Mouse (Mus musculus) ES-Bruce4 (cell line): ENCODE data around the gene Cux2. TPM values are rescaled to one million over a fixed set of nuclear protein-coding genes. Genes with fewer than 3 reads are reported as not detected.

Source experiments
- H3K27ac ChIP-seq: 2 replicates; pipeline ENCODE4 v1.5.1; 2012; ENCODE audit warnings: low read length, inconsistent platforms; ENCODE audit not compliant: insufficient read depth
- H3K27me3 ChIP-seq: 2 replicates; pipeline ENCODE4 v1.6.1; 2012; ENCODE audit warnings: mild to moderate bottlenecking, low read length, inconsistent platforms; ENCODE audit not compliant: control insufficient read depth, poor library complexity, insufficient read depth, severe bottlenecking
- H3K36me3 ChIP-seq: 2 replicates; pipeline ENCODE4 v1.6.1; 2012; ENCODE audit warnings: inconsistent platforms, mild to moderate bottlenecking, low read length, moderate library complexity; ENCODE audit not compliant: control insufficient read depth, poor library complexity, insufficient read depth, severe bottlenecking
- H3K4me1 ChIP-seq: one replicate; pipeline ENCODE4 v1.8.1; 2011; ENCODE audit warnings: low read length; ENCODE audit not compliant: control insufficient read depth, insufficient read depth
- H3K4me3 ChIP-seq: 2 replicates; pipeline ENCODE4 v1.5.1; 2011; ENCODE audit warnings: low read depth, mild to moderate bottlenecking, low read length
- H3K9ac ChIP-seq: 2 replicates; pipeline ENCODE4 v1.6.1; 2012; ENCODE audit warnings: low read depth, mild to moderate bottlenecking, inconsistent platforms; ENCODE audit not compliant: poor library complexity, severe bottlenecking
- H3K9me3 ChIP-seq: replicated peaks from 2 replicates; pipeline ENCODE4 v1.6.1; 2012; ENCODE audit warnings: mild to moderate bottlenecking, low read length, inconsistent platforms; ENCODE audit not compliant: control insufficient read depth, poor library complexity, insufficient read depth, severe bottlenecking
- CTCF ChIP-seq: IDR thresholded peaks from one replicate; pipeline ENCODE4 v1.8.1; 2011; ENCODE audit warnings: low read depth, low read length
- EP300 ChIP-seq: IDR thresholded peaks from 2 replicates; pipeline ENCODE4 v1.6.1; 2011; ENCODE audit warnings: low read depth, low read length; ENCODE audit not compliant: insufficient read depth
- POLR2A ChIP-seq: IDR thresholded peaks from one replicate; pipeline ENCODE4 v1.8.1; 2011; ENCODE audit warnings: low read length; ENCODE audit not compliant: insufficient read depth
- polyA plus RNA-seq: library from polyadenylated mRNA; stranded (reverse); fragments of >200 nt; gene quantifications from 2 replicates; pipeline ENCODE4 v1.2.4, GENCODE M21; 2011; ENCODE audit warnings: low read depth; ENCODE audit not compliant: missing spikeins, insufficient read depth, insufficient read length

Gene Cux2
- polyA plus RNA-seq, 1 experiment = 3.6 TPM

DNA sequence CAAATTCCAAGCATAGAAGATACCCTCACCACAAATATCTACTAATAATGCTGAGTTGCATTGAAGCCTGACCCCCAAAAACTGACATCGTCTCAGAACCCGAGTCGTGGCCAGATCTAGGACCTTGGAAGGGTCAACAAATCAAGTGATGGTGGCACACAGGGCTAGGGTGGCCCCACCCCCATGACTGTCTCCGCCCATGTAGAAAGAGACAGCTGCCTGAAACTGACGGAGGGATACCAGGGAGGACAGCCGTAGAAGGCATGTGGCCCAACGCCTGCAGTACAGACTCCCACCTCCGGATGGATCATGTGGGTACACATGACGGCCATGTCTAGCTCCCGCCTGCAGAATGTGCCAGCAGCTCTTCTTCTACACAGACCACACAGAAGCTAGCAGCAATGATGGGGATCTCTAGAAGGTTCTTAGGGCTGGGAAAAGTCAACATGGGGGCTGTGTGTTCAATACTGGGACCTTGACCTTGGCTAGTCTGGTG is 41.9 kb downstream of the Cux2 start:
- Histone ChIP-seq H3K4me3 (no peak overlapping the region), H3K9me3 (no peaks in the 10 kb centered on the region), H3K4me1 (peaks cover 2% of the 10 kb centered on the region), H3K36me3 (no peaks in the 10 kb centered on the region), H3K9ac (no peak overlapping the region), H3K27ac (no peak overlapping the region), H3K27me3 (no peaks in the 10 kb centered on the region)
- TF ChIP-seq CTCF (no peak), EP300 (no peak), POLR2A (no peak)

DNA sequence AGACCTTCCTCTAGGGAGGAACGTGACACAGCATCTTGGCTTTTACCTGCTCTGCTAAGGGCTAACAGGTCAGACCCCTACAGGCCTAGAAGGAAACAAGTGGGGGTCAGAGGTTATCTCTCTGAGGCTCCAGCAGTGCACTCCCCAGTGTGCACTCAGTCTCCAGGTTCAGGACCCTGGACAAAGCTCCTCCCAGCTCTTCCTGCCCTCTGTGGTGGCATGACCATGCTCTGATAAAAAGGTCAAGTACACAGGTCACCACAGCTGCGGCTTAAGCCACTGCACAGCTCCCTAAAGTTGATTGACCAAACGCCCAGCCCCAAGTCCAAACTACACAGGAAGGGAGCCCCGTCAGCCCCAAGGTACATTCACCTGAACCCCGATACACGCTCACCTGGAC is 46.4 kb downstream of the Cux2 start:
- H3K9me3 ChIP-seq = no peaks in the 10 kb centered on the region
- H3K36me3 ChIP-seq = no peaks in the 10 kb centered on the region
- H3K9ac ChIP-seq = no peak overlapping the region
- no peak overlapping the region for H3K4me3 ChIP-seq
- no peak overlapping the region for H3K27ac ChIP-seq
- no peaks in the 10 kb centered on the region for H3K27me3 ChIP-seq
- H3K4me1 ChIP-seq = no peaks in the 10 kb centered on the region
- no peak for TF ChIP-seq POLR2A
- no peak for TF ChIP-seq CTCF
- no peak for TF ChIP-seq EP300

DNA sequence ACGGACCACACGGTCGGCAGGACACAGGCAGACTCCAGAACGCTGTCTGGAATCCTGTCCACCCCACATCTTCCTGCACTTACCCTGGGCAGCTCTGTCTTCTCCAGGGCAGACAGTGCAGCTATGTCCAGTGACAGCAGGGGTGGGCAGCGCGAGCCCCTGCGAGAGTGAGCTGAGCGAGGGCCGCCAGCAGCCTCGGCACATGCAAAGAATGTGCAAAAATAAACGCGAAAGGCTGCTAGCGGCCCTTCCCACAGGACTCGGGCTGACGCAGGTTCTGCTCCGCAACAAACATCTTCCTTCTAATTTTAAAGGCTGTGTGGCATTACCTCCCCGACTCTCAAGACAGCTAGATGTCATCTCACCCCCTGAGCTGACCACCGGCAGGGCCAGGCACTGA is 47.8 kb downstream of the Cux2 start:
- no peak for TF ChIP-seq POLR2A
- no peak for TF ChIP-seq EP300
- no peak for TF ChIP-seq CTCF

DNA sequence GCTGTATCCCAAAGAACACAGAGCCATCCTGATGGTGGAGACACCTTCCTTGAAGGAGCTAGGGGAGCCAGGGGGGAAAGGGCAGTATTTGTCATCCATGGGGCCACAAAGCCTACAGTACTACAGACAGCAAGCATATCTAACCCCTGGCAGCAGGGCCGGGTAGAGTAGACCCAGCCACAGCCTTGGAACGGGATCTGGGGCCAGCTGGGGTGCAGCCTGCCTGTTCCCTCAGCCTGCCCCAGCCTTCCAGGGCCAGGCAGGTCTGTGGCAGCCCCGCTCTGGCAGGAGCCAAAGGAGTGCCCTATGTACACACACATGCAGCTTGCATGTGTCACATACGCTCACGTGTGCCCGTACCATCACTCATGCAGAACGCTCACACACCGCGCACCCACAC is 48.6 kb downstream of the Cux2 start:
- H3K9me3 ChIP-seq = no peaks in the 10 kb centered on the region
- no peak overlapping the region for H3K4me3 ChIP-seq
- no peak overlapping the region for H3K9ac ChIP-seq
- H3K27ac ChIP-seq = no peak overlapping the region
- no peak for TF ChIP-seq POLR2A
- TF ChIP-seq EP300 = no peak
- TF ChIP-seq CTCF = no peak
- no peaks in the 10 kb centered on the region for H3K4me1 ChIP-seq
- no peaks in the 10 kb centered on the region for H3K27me3 ChIP-seq
- no peaks in the 10 kb centered on the region for H3K36me3 ChIP-seq

More for the DNA sequence above, 47.8 kb downstream of the Cux2 start:
- Histone ChIP-seq H3K27ac (no peak overlapping the region), H3K9me3 (no peaks in the 10 kb centered on the region), H3K4me3 (no peak overlapping the region), H3K36me3 (no peaks in the 10 kb centered on the region), H3K4me1 (no peaks in the 10 kb centered on the region), H3K27me3 (no peaks in the 10 kb centered on the region), H3K9ac (no peak overlapping the region)

DNA sequence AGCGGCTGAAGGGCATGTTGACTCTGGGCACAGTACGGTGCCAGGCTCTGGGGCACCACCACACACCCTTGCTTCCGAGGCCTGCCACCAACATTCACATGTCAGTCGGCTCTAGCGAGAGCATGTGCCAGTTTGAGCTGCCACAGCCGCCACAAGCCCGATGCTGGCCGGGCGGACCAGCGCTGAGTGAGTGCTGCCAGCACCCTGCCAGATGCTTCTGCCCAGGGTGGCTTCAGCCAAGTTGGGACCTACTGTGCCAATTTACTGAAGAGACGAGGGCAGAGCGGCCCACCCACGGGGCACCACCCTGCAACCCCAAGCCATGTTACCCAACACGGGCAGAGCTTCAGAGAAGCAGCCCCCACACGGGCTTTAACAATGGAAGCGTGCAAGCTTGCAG is 49.5 kb downstream of the Cux2 start:
- Histone ChIP-seq H3K27ac (no peak overlapping the region), H3K36me3 (no peaks in the 10 kb centered on the region), H3K4me1 (no peaks in the 10 kb centered on the region), H3K27me3 (no peaks in the 10 kb centered on the region), H3K9me3 (no peaks in the 10 kb centered on the region), H3K9ac (no peak overlapping the region), H3K4me3 (no peak overlapping the region)
- TF ChIP-seq EP300 = no peak
- no peak for TF ChIP-seq CTCF
- no peak for TF ChIP-seq POLR2A

DNA sequence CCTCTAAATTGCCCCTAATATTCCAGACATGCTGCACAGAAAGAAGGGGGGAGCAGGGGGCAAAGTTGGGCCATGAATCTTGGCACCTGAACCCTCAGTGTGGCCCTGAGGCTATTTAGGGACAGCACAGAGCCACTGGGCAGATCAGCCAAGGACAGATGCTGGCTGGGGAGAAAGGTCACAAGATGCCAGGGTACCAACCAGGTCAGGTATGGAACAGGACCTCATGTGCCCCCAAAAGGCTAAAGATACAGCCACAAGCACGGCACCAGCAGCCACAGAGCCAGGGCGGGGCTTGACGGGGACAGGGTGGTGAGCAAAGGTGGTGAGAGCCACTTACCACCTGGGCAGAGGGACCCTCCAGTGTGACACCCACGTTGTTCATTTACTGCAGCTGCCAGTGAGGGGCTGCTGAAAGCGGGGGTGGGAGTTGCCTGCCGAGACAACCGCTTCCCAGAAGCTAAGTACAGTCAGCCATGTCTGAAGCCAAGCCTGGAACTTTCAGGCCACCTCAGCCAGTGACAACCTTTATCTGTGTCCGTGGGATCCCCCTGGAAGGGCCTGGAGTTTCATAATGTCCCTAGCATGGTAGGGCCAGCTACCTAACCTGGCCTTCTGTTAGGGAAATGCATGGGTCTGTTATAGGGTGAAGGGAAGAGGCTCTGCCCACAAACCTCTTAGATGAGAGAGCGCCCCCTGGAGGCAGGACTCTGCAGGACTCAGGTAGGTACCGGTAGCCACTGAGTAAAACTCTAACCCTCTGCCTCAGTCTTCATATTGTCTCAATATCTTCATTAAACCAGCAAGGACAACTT is 50.7 kb downstream of the Cux2 start:
- Histone ChIP-seq H3K27me3 (no peaks in the 10 kb centered on the region), H3K4me1 (no peaks in the 10 kb centered on the region)
- TF ChIP-seq EP300 (no peak), CTCF (peak; percentile 86)

More for the DNA sequence above, 50.7 kb downstream of the Cux2 start:
- Histone ChIP-seq H3K9me3 (no peaks in the 10 kb centered on the region), H3K4me3 (no peak overlapping the region), H3K27ac (no peak overlapping the region), H3K9ac (no peak overlapping the region), H3K36me3 (no peaks in the 10 kb centered on the region)
